Mouse (Mus musculus): ENCODE results near the gene Disp2.

Gene Disp2

GRCm38 (mm10) chr2:118838330-118838729 lies 58.8 kb downstream of the Disp2 start:
- DNase-seq (ENCODE audit: extremely low spot score, low read depth, low spot score) = no peak

GRCm38 (mm10) chr2:118841186-118841585 lies 61.7 kb downstream of the Disp2 start:
- DNase-seq (ENCODE audit: extremely low spot score, low read depth, low spot score) = no peak

GRCm38 (mm10) chr2:118841774-118842173 lies 62.3 kb downstream of the Disp2 start:
- DNase-seq (ENCODE audit: extremely low spot score, low read depth, low spot score) = no peak

- no peak for DNase-seq (ENCODE audit: extremely low spot score, low read depth, low spot score)
These were observed 64.9 kb downstream of the Disp2 start for GRCm38 (mm10) chr2:118844427-118844826.

- no peak for DNase-seq (ENCODE audit: extremely low spot score, low read depth, low spot score)
These were observed 66.7 kb downstream of the Disp2 start for GRCm38 (mm10) chr2:118846246-118846645.

GRCm38 (mm10) chr2:118851756-118852155 lies 72.2 kb downstream of the Disp2 start:
- DNase-seq (ENCODE audit: extremely low spot score, low read depth, low spot score) = no peak
